Mouse (Mus musculus): ENCODE data around the gene Prpsap1. TPM values are rescaled to one million over a fixed set of nuclear protein-coding genes. Genes with fewer than 3 reads are reported as not detected.

The Prpsap1 gene
- polyA plus RNA-seq, 1 experiment = 235 TPM

DNA sequence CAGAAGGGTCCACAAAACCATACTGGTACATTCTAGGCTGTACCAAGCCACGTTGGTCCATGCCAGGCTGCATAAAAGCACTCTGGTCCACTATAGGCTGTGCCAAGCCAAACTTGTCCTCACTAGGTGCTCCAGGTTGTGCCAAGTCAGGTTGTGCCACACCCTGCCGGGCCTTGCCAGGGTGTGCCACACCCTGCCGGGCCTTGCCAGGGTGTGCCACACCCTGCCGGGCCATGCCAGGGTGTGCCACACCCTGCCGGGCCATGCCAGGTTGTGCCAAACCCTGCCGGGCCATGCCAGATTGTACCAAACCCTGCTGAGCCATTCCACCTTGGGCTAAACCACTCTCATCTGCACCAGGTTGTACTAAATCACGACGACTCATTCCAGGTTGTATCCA lies 37.8 kb downstream of the Prpsap1 start:
- DNase-seq (ENCODE audit: low read depth, low spot score) = no peak
- WGBS = 35% methylated on average over 8 of the region's 8 CpGs

DNA sequence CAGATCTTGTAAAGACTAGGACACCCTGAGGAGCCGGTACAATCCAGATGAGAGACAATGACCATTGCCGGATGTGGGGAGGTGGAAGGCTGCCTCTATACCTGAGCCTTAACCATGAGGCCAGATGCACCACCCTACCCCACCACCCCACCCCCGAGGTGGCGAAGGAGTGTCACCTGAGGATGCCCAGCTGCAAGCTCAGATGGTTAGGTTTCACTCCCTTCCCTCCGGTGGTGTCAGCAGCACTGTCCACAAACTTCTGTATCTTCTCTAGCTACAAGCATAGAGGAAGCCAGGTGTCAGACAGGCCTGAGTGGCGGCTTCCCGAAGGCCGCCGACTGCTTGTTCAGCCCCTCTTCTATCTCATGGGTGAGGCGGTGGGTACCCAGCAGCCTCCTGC lies 40.1 kb downstream of the Prpsap1 start:
- no peak for DNase-seq (ENCODE audit: low read depth, low spot score)
- WGBS = 88% methylated on average over 10 of the region's 10 CpGs

DNA sequence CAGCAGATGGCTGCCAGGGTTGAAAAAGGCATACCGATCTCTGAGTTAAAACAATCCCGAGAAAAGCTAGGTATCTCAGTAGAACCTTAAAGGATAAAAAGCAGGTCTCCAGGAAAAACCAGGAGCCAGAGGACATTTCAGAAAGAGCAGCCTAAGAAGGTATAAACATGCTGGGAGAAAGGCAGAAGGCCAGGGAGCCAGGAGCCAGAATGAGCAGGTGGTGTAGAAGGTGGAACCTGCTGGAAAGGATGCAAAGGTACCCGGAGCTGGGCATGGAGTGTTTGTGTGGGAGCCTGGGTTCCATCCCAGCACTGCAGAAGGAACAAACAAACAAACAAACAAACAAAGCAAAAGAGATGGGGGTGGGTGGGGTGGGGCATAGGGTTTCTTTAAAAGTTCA lies 44.7 kb downstream of the Prpsap1 start:
- DNase-seq (ENCODE audit: low read depth, low spot score) = no peak
- 91% methylated on average over 3 of the region's 3 CpGs for WGBS

DNA sequence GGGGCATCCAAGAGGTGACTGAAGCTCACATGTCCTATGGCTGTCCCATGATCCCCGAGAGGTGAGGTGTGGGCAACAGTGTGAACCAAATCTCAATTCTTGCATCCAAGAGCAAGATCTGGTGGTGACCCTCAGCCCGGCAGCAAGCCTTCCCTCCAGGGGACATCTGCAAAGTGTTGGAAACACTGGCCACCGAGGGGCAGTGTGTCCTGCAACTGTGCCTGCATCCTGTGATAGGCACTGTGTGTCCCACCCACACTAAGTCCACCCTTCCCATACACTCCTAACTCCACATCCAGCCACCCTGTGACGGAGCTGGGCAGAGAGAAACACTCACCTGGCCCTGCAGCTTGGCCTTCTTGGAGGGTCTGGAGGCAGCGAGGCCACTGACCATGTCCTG lies 46.2 kb downstream of the Prpsap1 start:
- WGBS = 74% methylated on average over 5 of the region's 5 CpGs
- DNase-seq (ENCODE audit: low read depth, low spot score) = no peak

DNA sequence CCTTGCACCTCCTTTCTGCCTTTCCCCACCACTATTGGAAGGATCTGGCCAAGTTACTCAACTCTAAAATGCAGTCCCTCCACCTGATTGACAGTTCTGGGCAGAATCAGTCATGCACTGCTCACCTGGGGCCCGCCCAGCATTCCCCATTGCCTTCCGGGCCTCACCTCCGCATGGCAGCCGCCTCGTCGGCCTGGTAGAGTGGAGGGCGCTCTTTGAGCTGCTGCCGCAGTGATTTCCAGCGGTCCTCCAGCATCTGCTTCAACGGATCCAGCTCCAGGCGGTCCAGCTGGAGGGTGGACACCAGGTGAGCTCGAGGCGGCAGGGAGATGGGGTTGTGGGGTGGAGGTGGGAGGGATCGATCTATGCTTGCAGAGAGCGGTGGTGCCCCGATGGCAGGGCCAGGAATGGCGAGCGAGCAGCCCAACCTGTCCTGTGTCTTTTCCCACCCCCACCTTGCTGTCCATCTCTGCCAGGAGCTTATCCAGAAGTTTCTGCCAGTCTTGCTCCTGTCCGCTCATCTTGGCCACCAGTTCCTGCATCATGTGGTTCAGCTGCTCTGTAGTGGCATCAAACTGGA lies 47.6 kb downstream of the Prpsap1 start:
- 14% methylated on average over 19 of the region's 19 CpGs for WGBS
- no peak for DNase-seq (ENCODE audit: low read depth, low spot score)

DNA sequence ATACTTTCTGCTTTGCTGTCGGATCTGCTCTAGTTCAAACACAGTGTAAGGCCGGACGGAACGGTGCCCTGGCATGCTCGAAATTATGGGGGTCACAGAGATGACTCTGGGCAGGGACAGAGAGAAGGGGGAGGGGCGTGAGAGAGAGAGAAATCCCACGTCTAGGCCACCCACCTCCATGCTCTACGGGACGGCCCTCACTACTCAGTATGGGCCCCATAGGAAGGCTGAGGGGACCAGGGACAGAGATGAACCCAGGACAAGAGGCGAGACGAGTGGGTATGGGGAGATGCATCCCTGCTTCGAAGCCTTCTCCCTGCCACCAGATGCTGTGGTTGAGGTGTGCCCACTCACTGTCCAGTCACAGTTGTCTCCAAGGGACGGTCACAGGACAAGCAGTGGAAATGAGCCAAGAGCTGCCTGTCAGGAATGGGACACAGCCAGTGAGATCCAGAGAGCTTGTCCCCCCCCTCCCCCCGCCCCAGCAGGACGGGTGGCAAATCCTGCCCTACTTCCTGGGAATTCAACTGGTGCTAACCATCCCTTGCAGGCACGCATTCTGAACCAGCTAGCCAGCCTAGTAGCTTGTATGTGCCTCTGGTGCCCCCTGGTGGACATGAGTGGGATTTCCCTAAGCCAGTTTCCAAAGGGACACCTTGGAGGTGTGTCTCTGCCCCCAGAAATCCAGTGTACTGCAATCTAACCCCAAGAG lies 48.2 kb downstream of the Prpsap1 start:
- DNase-seq (ENCODE audit: low read depth, low spot score) = peak; percentile 88

DNA sequence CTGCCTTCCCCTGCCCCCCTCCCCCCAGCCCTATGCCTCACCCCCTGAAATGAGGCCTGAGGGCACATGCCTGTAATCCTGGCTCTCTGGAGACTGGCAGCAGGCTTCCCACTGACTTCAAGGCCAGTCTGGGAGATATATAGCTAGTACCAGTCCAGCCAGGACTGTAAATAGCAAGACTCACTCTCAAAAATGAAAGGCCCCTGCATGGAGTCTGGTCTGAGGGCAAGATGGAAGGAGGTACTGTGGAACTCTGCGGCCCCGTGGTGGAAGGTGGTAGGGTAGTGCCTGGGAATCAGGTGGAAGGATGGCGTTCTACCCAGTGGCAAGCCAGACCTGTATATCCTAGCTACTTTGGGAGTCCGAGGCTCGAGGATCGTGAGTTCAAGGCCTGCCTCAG lies 50.1 kb downstream of the Prpsap1 start:
- WGBS = 84% methylated on average over 6 of the region's 6 CpGs
- no peak for DNase-seq (ENCODE audit: low read depth, low spot score)

More for the DNA sequence above, 48.2 kb downstream of the Prpsap1 start:
- 44% methylated on average over 16 of the region's 16 CpGs for WGBS

DNA sequence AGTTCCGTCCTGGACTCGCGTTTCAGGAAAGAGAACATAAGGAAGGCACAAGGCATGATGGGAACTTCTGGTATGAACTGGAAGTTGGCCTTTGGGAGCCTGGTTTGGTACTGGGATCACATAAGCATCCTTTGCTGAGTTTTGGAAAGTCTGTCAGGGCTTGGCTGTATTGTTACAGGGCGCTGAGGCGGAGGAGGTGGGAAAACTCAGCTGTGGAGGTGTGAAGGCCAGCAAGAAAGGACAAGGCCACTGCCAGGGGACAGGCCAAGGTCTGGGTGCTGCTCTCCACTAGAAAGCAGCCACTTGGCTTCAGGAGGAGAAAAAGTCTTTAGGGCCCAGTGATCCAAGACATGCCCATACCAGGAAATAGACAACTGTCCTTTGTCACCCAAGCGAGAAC lies 50.7 kb downstream of the Prpsap1 start:
- WGBS = 86% methylated on average over 6 of the region's 6 CpGs

DNA sequence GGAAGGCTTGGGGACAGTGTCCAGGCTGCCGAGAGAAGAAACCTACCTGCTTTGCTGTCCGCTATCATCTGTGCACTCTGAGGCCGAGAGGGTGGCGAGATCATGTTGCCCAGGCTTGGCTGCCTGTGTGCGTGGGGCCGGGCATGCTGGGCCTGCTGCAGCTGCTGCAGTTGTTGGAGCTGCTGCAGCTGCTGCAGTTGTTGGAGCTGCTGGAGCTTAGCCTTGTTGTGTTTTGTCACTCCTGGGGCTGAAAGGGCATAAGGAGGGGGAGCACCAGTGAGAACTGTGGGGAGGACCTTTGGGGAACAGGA lies 51.2 kb downstream of the Prpsap1 start:
- WGBS = 72% methylated on average over 6 of the region's 6 CpGs
- no peak for DNase-seq (ENCODE audit: low read depth, low spot score)

More for the DNA sequence above, 50.7 kb downstream of the Prpsap1 start:
- DNase-seq (ENCODE audit: low read depth, low spot score) = no peak

DNA sequence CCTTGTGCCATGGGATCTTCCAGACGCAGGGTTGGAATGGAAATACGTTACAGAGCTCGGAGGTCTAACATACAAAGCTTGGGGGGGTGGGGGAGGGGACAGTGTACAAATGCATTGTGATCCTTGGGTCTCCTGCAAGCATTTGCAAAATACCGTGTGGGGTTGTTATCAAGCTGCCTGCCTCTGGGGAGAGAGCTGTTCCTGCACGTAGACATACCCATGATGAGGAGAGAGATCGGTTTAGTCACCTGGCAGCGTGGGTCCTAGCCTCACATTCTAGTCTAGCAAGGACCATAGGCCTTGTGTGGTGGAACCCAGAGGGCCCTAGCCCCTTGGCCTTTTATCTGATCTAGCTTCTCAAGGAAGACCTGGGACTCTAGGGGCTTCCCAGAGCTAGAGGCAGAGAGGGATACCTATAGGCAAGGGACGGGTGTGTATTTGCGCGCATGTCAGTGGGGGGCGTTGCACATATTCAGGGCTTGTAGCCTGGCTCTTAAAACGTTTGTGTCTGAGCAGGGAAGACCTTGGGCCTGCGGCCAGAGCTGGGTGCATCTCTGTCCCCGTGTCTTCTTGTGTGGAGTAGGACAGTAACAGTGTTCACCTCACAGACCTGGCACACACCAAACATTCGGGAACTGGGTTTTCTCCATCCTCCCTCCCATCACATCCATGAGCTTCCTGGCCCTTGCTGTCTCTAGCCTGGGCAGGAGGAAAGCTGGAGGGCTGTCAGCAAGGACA lies 51.7 kb downstream of the Prpsap1 start:
- no peak for DNase-seq (ENCODE audit: low read depth, low spot score)
- WGBS = 67% methylated on average over 15 of the region's 15 CpGs

DNA sequence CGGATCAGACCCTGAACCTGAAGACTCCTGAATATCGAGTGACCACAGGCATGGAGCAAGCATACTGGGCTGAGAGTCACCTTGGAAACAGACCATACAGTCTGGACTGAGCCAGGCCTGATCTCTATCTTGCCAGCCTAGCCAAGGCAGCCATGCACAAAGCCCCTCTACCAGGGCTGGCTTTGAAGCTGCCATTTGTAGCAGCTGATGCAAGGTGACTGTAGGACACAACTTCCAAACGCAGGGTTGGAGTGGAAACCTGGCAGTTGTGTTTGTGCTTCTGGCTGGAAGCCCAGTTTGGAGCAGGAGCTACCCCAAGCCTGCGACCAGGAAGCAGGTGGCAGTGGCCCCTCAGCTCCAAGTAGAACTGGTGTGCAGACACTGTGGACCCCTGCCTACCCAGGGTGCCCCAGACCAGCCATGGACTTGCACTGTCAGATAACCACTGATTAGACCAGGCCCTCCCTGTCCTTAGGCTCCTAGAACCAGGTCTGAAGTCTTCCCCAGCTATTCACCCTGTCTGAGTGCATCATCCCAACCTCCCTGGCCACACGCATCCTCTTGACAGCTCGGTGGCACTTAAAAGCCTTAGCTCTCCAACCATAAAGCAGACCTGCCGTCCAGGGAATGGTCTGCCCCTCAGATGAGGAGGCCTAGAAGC lies 53.5 kb downstream of the Prpsap1 start:
- 51% methylated on average over 7 of the region's 7 CpGs for WGBS
- no peak for DNase-seq (ENCODE audit: low read depth, low spot score)

DNA sequence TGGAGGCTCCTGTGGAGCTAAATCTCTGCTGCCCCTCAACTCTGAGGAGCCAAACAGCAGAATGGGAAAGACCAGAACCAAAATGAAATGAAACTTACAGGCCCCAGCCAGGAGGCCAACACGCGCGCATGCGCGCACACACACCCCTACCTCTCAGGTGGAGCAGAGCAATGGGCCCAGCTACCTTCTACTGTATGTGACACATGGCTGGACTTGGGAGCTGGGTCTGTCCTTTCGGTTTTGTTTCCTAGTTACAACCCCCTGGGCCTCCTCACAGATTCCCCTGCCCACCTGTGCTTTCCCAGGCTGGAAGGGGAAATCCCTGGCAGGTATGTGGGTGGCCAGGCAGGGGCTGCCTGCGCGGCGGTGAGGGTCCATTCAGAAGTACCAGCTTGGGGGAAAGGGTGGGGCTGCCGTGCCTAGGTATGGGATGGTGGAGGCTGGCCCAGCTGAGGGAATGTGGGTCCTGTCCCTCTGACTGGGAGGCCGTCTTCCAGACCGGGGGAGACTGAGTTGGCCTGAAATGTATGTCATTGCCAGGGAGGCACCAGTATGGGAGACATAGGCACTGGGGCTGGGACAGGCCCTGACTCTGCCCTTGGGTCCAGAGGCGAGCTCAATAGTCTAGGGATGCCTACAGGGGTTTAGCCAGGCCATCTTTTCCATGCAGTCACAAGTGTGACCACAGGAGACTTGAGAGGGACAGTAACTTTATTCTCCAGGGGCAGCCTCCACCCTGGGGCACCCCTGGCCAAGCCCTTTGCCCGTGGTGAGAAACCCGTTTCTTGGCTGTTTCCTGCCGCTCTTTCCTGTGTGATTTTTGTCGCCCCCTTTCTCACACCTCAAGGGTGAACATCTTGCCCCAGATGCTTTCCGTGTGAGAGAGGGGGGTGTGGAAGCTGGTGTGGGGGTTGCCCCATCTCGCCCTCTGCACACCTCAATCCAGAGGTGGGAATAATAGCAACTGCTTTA lies 54.4 kb downstream of the Prpsap1 start:
- 77% methylated on average over 19 of the region's 19 CpGs for WGBS
- DNase-seq (ENCODE audit: low read depth, low spot score) = no peak

DNA sequence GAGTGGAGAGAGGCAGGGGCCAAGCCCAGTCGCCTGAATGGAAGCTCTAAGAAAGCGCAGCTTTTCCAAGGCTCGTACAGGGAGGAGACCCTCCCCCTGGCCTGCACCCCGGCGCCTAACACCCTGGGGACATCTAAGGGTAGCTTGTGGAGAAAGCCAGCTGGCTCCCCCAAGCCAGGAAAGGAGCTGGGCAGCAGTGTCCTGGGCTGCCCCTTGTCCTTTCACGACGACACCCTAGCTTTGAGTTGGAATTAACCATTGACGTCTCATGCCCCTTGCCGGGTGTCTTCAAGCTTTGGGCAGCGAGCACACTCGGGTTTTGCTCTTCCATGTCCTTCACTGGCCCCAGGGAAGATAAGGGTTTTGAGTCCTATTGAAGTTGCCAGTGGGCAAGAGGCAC lies 56.5 kb downstream of the Prpsap1 start:
- WGBS = 74% methylated on average over 11 of the region's 11 CpGs

DNA sequence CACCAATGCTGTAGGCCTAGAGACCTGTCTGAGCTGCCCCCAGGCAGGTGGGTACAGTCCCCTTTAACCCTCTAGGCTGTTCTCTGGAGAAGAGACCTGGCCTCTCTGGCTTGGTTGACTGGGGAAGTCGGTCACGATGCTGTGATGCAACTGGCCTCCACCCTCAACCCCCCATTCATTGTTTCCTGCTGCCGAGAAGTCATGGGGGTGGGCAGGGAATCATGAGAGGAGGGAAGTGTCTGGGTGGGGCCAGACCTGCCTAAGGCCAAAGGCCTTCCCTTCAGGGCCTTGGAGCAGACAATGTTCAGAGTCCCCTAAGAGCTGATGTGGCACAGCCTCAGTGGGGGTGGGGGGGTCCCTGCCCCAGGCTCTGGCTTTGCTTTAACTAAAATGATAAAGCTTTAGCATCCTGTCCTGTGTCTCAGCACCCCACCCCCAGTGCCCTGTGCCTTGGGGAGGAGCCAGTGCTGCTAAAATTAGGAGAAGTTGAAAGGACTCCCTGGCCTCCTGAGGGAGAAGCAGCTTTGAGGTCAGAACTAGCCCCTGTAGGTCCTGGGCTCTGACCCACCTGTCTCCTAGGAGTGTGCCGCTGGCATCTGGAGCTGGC lies 57.2 kb downstream of the Prpsap1 start:
- DNase-seq (ENCODE audit: low read depth, low spot score) = no peak
- 18% methylated on average over 4 of the region's 4 CpGs for WGBS

More for the DNA sequence above, 56.5 kb downstream of the Prpsap1 start:
- DNase-seq (ENCODE audit: low read depth, low spot score) = no peak

DNA sequence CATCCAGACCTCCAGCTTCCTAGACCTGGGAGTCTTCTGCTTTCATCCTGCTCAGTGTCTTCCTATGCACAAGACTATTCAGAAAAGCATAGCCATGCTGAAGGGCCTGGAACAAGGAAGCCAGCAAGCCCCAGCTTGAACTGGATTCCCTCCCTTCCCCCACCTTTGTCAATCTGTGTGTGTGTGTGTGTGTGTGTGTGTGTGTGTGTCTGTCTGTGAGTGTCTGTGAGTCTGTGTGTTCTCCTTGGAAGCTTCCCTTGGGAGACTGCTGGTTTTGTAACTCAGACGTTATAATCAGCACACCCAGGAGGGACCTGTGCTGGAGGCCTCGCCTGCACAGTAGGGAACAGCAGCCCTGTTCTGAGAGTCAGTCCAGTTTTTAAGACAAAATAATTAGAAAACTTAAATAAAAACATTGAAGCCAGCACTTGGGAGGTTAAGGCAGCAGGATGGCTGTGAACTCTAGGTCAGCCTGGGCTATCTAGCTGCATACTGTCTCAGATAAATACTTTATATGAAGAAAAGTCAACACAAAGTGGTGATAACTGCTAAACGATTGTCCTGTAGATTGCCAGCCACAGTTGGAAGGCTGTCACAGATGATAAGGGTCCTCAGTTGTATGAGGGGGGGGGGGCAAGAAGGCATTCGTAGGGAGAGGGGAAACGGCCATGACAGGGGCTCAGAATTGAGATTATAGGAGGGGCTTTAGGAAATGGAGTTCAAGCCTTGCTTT lies 57.8 kb downstream of the Prpsap1 start:
- DNase-seq (ENCODE audit: low read depth, low spot score) = no peak
- WGBS = 17% methylated on average over 5 of the region's 5 CpGs

DNA sequence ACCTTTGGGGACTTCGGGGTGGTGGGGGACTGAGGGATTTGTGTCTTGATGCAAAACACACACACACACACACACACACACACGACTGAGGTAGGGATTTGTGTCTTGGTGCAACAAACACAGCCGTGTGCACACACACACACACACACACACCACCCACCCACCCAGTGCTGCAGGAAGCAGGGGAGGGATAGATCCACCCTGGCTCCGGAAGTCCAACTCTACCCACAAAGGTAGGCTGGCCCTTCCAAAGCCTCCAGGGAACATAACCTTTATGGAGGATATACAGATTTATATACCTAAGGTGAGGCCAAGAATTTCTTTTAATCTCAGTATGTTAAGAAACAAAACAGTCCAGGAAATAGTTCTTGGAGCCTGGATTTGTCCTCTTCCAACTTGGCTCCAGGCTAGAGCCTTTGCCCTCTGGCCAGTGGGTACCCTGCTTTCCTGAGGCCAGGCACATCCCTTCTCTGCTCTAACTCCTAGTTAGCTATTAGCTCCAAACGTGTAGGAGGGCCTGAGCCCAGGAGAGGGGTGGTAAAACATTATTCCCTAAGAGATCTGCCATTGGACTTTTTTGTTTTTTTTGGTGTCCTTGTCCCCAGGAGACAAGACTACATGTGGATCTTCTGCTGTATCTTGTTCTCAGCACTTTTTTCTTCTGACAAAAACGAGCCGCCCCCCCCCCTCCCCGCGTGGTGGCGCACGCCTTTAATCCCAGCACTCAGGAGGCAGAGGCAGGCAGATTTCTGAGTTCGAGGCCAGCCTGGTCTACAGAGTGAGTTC lies 58.8 kb downstream of the Prpsap1 start:
- no peak for DNase-seq (ENCODE audit: low read depth, low spot score)

DNA sequence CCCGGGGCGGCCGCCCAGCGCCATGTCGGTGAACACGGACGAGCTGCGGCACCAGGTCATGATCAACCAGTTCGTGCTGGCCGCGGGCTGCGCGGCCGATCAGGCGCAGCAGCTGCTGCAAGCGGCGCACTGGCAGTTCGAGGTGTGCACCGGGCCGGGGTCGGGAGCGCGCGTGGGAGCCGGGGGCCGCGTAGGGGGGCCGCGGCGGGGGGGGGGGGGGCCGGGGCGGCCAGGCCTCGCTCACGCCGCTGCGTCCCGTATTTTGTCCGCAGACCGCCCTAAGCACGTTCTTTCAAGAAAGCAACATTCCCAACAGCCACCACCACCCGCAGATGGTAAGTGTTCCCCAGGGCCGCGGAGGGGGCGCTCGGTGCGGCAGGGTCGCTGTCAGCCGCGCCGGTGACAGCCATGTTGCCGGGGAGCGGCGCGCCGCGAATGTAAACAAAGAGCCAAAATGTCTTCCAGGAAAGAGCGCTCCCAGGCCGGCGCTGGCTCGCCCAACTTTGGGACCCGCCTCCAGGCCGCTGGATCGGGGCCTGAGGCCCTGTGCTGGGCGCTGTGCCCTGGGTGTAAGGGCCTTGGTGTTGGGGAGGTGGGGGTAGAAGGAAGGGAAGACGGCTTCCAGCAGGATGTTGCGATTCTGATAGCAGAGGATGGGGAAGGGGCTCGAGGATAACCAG lies 59.6 kb downstream of the Prpsap1 start:
- WGBS = under 1% methylated on average over 55 of the region's 67 CpGs
- no peak for DNase-seq (ENCODE audit: low read depth, low spot score)

More for the DNA sequence above, 58.8 kb downstream of the Prpsap1 start:
- 35% methylated on average over 12 of the region's 12 CpGs for whole genome bisulfite sequencing
